Mouse (Mus musculus): Measurements from ENCODE around the gene Spo11. TPM values are rescaled to one million over a fixed set of nuclear protein-coding genes. Genes with fewer than 3 reads are reported as not detected.

Spo11 gene
- polyA plus RNA-seq, 1 experiment, result 0.67 TPM

DNA sequence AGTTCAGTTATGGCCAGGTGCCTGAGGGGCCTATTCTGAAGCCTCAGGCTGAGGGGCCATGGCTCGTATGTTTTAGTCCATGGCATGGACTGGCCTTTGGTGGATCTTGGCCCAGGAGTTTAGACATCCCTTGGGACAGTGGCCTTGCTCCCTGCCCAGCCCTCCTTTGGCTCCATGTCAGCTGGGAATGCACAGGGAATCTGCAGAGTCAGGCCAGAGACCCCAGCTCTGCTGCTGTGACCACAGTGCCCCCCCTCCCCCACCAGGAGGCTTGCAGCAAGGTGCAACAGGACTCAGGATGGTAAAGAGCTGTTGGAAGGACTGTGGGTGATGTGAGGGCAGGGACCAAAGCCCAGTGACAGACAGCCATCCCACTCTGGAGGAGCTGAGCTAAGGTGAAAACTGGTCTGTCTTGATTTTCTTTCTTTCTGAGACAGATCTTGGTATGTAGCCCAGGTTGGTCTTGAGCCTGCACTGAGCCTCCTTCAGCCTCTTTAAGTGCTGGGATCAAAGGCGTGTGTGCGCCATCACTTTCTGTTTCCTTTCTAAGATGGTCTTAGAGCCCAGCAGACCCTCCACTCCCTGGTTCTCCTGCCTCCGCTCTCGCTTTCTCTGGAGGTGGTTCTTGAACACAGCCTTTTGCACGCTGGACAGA, 49.8 kb downstream of the Spo11 start:
- Histone ChIP-seq H3K4me1 (ENCODE audit: control insufficient read depth, insufficient read depth, low read length) (no peaks in the 10 kb centered on the region), H3K27ac (ENCODE audit: insufficient read depth, low read length) (no peak overlapping the region), H3K4me3 (ENCODE audit: insufficient read depth, low read length) (no peak overlapping the region)
- TF ChIP-seq CTCF (IDR thresholded peaks at IDR 0.05; ENCODE audit: extremely low read depth, insufficient read depth, low read length) (no peak), POLR2A (IDR thresholded peaks at IDR 0.05; ENCODE audit: extremely low read depth, insufficient read depth, low read length) (no peak)

DNA sequence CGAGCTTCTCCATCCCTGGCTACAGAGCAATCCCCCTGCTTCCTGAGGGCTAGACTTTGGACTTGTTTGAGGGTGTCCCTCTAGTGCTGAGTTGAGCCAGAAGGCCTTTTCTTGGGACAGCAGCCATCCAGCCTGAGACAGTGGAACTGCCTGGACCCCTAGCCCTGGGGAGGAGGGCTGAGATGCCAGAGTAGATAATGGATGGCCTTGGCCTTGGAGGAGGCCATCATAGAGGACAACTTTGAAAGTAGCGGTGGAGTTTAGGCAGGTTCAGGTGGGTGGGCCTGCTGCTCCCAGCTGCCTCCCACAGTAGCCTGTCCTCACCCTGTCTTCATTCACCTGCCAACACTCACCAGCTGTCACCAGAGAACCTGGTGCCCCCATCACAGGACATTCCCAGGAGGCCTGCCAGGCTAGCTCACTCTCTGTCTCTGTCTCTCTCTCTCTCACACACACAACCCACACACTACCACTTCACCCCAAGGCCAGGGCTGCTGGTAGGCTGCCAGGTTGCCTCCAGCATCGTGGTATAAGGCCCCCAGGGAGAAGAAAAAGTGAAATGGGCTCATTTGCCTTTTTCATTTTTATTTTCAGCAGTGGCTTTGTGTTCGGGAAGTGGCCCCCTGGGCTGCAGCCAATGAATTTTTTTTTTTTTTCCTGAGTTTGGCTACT, 50.5 kb downstream of the Spo11 start:
- TF ChIP-seq POLR2A (IDR thresholded peaks at IDR 0.05; ENCODE audit: extremely low read depth, insufficient read depth, low read length) (no peak), CTCF (IDR thresholded peaks at IDR 0.05; ENCODE audit: extremely low read depth, insufficient read depth, low read length) (no peak)
- Histone ChIP-seq H3K4me1 (ENCODE audit: control insufficient read depth, insufficient read depth, low read length) (no peaks in the 10 kb centered on the region), H3K4me3 (ENCODE audit: insufficient read depth, low read length) (no peak overlapping the region), H3K27ac (ENCODE audit: insufficient read depth, low read length) (no peak overlapping the region)

DNA sequence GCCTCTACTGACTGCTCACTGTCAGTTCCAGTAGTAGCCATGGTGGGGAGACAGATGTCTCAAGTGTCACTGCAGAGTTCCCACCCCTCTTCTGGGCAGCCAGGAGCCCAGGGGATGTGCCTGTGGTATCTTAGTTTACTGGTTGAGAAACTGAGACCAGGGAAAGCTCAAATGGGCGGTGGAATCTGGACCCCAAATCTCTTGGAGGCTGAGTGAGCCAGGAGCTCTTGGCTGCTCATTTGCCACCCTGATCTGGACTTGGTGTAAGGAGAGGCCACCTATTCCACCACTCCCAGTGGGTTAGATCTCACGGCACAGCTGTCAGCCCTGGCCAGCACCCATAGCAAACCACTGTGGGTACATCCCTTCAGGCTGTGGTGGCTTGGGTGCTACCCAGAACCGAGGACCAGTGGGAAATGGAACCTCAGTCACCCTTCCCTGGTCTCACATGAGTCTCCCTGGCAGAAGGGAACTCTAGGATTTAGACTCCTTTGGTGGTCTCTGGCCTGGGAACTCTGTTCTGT, 51.1 kb downstream of the Spo11 start:
- H3K4me1 ChIP-seq (ENCODE audit: control insufficient read depth, insufficient read depth, low read length), result no peaks in the 10 kb centered on the region
- no peak overlapping the region for H3K4me3 ChIP-seq (ENCODE audit: insufficient read depth, low read length)
- TF ChIP-seq POLR2A (IDR thresholded peaks at IDR 0.05; ENCODE audit: extremely low read depth, insufficient read depth, low read length) (no peak), CTCF (IDR thresholded peaks at IDR 0.05; ENCODE audit: extremely low read depth, insufficient read depth, low read length) (no peak)
- H3K27ac ChIP-seq (ENCODE audit: insufficient read depth, low read length), result no peak overlapping the region

DNA sequence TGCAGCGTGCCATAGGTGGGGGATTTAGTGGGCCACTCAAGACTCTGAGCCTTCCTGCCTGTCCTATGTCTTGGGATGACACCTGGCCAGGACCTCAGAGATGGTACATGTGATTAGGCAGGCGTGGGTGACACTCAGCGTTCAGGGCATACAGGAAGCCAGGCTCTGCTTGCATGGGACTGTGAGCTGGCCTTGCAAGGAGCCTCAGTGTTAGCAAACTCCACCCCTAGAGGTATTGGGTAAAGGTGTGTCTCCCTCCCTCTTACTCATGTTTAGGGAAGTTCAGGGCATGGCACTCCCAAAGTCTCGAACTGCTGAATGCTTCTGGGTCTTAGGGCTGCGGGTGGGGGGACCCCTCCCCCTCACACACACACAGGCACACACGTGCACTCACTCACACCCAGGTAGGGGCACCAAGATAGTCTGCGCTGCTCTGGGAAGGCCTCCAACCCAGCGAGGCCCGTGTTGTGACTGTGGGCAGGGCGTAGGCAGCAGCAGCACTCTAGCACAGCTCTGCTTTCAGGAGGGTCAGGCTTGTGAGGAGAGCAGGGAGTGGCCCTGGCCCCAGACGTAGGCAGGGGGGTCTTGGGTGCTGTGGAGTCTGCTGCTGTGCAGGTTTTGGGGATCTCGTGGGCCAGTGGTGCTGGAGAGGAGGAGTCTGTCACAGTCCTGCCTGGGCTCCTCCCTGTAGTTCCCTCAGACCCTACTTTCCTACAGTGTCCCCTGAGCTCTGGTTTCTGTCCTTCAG, 53.3 kb downstream of the Spo11 start:
- TF ChIP-seq POLR2A (IDR thresholded peaks at IDR 0.05; ENCODE audit: extremely low read depth, insufficient read depth, low read length) (no peak), CTCF (IDR thresholded peaks at IDR 0.05; ENCODE audit: extremely low read depth, insufficient read depth, low read length) (no peak)
- H3K4me1 ChIP-seq (ENCODE audit: control insufficient read depth, insufficient read depth, low read length), result no peaks in the 10 kb centered on the region
- H3K4me3 ChIP-seq (ENCODE audit: insufficient read depth, low read length), result no peak overlapping the region
- H3K27ac ChIP-seq (ENCODE audit: insufficient read depth, low read length), result no peak overlapping the region

DNA sequence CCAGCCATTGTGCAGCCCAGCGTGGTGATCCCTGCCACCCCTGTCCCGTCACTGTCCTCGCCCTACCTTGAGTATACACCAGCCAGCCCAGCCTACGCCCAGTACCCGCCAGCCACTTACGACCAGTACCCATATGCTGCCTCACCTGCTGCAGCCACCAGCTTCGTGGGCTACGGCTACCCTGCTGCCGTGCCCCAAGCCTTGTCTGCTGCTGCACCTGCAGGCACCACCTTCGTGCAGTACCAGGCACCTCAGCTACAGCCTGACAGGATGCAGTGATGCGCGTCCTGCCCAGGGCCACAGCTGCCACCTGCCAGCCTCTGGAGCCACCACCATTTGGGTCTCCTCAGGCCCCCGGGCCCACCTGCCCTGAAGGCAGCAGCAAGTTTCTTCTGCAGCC, 56.0 kb downstream of the Spo11 start:
- no peak overlapping the region for H3K4me3 ChIP-seq (ENCODE audit: insufficient read depth, low read length)
- no peak for TF ChIP-seq POLR2A (IDR thresholded peaks at IDR 0.05; ENCODE audit: extremely low read depth, insufficient read depth, low read length)
- TF ChIP-seq CTCF (IDR thresholded peaks at IDR 0.05; ENCODE audit: extremely low read depth, insufficient read depth, low read length), result no peak
- no peaks in the 10 kb centered on the region for H3K4me1 ChIP-seq (ENCODE audit: control insufficient read depth, insufficient read depth, low read length)
- H3K27ac ChIP-seq (ENCODE audit: insufficient read depth, low read length), result no peak overlapping the region

DNA sequence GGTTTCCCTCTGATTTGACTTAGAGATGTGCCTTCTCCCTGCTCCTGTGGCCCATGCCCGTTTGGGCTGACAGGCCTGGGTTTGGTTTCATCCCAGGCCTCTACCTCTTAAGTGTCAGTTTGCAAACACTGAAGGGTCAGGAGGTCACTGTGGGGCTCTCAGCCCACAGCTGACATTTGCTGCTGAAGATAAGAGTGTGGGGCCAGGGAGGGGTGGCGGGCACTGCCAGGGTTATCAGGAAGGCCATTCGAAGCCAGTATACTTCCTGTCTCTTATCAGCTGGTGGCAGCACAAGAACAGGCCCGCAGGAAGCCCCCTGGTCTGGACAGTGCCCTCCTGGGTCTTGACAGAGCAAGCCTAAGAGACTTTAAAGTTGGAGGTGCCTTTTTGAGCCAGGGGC, 57.5 kb downstream of the Spo11 start:
- Histone ChIP-seq H3K4me3 (ENCODE audit: insufficient read depth, low read length) (no peak overlapping the region), H3K27ac (ENCODE audit: insufficient read depth, low read length) (no peak overlapping the region), H3K4me1 (ENCODE audit: control insufficient read depth, insufficient read depth, low read length) (no peaks in the 10 kb centered on the region)
- TF ChIP-seq CTCF (IDR thresholded peaks at IDR 0.05; ENCODE audit: extremely low read depth, insufficient read depth, low read length) (no peak), POLR2A (IDR thresholded peaks at IDR 0.05; ENCODE audit: extremely low read depth, insufficient read depth, low read length) (no peak)

DNA sequence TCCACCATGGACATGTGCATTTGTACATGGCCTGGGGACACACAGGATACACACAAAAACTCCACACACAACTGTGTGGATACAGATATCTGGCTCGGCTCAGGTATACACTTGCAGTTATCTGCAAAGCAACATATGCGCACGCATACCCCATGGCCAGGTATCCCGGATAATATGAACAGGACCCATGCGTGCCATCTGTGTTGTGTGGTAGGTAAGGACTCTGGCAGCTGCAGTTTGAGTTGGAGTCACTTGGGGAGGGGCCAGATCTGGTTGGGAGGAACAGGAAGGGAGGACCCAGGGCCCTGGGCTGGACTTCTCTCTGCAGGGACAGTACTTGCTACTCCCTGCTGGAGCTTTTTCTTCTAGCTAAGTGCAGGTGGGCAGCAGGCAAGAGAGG, 58.2 kb downstream of the Spo11 start:
- Histone ChIP-seq H3K27ac (ENCODE audit: insufficient read depth, low read length) (no peak overlapping the region), H3K4me1 (ENCODE audit: control insufficient read depth, insufficient read depth, low read length) (no peaks in the 10 kb centered on the region), H3K4me3 (ENCODE audit: insufficient read depth, low read length) (no peak overlapping the region)
- TF ChIP-seq CTCF (IDR thresholded peaks at IDR 0.05; ENCODE audit: extremely low read depth, insufficient read depth, low read length), result no peak
- no peak for TF ChIP-seq POLR2A (IDR thresholded peaks at IDR 0.05; ENCODE audit: extremely low read depth, insufficient read depth, low read length)

DNA sequence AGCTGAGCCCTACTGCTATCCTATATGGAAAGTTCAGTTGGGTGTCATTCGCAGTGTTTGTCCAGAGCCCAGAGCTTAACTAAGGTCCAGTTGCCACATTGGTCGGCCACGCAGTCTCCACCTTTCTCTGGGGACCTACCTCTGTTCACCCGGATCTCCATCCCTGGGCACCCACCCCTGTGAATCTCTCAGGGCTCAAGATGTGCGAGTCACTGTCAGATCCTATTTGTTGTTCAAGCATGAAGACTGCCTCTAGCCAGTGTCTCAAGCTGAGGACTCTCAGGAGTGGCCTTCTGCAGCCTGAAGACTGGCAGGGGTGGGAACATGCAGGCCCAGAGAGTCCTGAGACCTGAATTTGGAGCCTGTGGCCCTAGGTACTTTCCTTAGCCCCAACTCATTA, 58.6 kb downstream of the Spo11 start:
- Histone ChIP-seq H3K27ac (ENCODE audit: insufficient read depth, low read length) (no peak overlapping the region), H3K4me1 (ENCODE audit: control insufficient read depth, insufficient read depth, low read length) (no peaks in the 10 kb centered on the region), H3K4me3 (ENCODE audit: insufficient read depth, low read length) (no peak overlapping the region)
- TF ChIP-seq CTCF (IDR thresholded peaks at IDR 0.05; ENCODE audit: extremely low read depth, insufficient read depth, low read length), result no peak
- no peak for TF ChIP-seq POLR2A (IDR thresholded peaks at IDR 0.05; ENCODE audit: extremely low read depth, insufficient read depth, low read length)

DNA sequence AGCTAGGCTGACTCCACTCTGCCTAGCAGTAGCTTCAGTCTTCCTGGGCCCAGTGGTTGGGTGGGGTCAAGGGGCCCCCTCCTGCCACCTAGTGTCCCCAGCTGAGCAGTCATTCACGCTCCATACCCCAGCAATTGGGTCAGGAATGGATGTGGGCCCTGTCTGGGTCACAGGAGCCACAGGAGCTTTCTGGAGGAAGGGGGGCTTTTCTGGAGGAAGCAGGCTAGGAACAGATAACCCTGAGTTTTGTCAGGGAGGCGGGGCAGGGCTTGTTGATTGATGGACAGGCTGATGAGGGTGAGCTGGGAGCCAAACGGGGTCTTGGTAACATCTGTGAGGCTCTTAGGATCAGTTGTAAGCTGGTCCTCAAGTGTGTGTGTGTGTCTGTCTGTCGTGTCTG, 59.1 kb downstream of the Spo11 start:
- TF ChIP-seq POLR2A (IDR thresholded peaks at IDR 0.05; ENCODE audit: extremely low read depth, insufficient read depth, low read length), result no peak
- no peak for TF ChIP-seq CTCF (IDR thresholded peaks at IDR 0.05; ENCODE audit: extremely low read depth, insufficient read depth, low read length)
- Histone ChIP-seq H3K27ac (ENCODE audit: insufficient read depth, low read length) (no peak overlapping the region), H3K4me3 (ENCODE audit: insufficient read depth, low read length) (no peak overlapping the region), H3K4me1 (ENCODE audit: control insufficient read depth, insufficient read depth, low read length) (no peaks in the 10 kb centered on the region)

All from cortical plate, adult 2 months (tissue).